Mouse (Mus musculus) ES-Bruce4 (cell line): ENCODE measurements around the gene Lrrc49. TPM values are rescaled to one million over a fixed set of nuclear protein-coding genes. Genes with fewer than 3 reads are reported as not detected.
A peak's percentile ranks its signal among the peaks of the same experiment; 100 is the strongest.

Experiments
- H3K27ac ChIP-seq: 2 replicates; pipeline ENCODE4 v1.5.1; 2012; ENCODE audit warnings: low read length, inconsistent platforms; ENCODE audit not compliant: insufficient read depth
- H3K27me3 ChIP-seq: 2 replicates; pipeline ENCODE4 v1.6.1; 2012; ENCODE audit warnings: mild to moderate bottlenecking, low read length, inconsistent platforms; ENCODE audit not compliant: control insufficient read depth, poor library complexity, insufficient read depth, severe bottlenecking
- H3K36me3 ChIP-seq: 2 replicates; pipeline ENCODE4 v1.6.1; 2012; ENCODE audit warnings: inconsistent platforms, mild to moderate bottlenecking, low read length, moderate library complexity; ENCODE audit not compliant: control insufficient read depth, poor library complexity, insufficient read depth, severe bottlenecking
- H3K4me1 ChIP-seq: one replicate; pipeline ENCODE4 v1.8.1; 2011; ENCODE audit warnings: low read length; ENCODE audit not compliant: control insufficient read depth, insufficient read depth
- H3K4me3 ChIP-seq: 2 replicates; pipeline ENCODE4 v1.5.1; 2011; ENCODE audit warnings: low read depth, mild to moderate bottlenecking, low read length
- H3K9ac ChIP-seq: 2 replicates; pipeline ENCODE4 v1.6.1; 2012; ENCODE audit warnings: low read depth, mild to moderate bottlenecking, inconsistent platforms; ENCODE audit not compliant: poor library complexity, severe bottlenecking
- H3K9me3 ChIP-seq: replicated peaks from 2 replicates; pipeline ENCODE4 v1.6.1; 2012; ENCODE audit warnings: mild to moderate bottlenecking, low read length, inconsistent platforms; ENCODE audit not compliant: control insufficient read depth, poor library complexity, insufficient read depth, severe bottlenecking
- CTCF ChIP-seq: IDR thresholded peaks from one replicate; pipeline ENCODE4 v1.8.1; 2011; ENCODE audit warnings: low read depth, low read length
- EP300 ChIP-seq: IDR thresholded peaks from 2 replicates; pipeline ENCODE4 v1.6.1; 2011; ENCODE audit warnings: low read depth, low read length; ENCODE audit not compliant: insufficient read depth
- POLR2A ChIP-seq: IDR thresholded peaks from one replicate; pipeline ENCODE4 v1.8.1; 2011; ENCODE audit warnings: low read length; ENCODE audit not compliant: insufficient read depth
- polyA plus RNA-seq: library from polyadenylated mRNA; stranded (reverse); fragments of >200 nt; gene quantifications from 2 replicates; pipeline ENCODE4 v1.2.4, GENCODE M21; 2011; ENCODE audit warnings: low read depth; ENCODE audit not compliant: missing spikeins, insufficient read depth, insufficient read length

Gene Lrrc49
- polyA plus RNA-seq, 1 experiment, result 5.7 TPM

DNA sequence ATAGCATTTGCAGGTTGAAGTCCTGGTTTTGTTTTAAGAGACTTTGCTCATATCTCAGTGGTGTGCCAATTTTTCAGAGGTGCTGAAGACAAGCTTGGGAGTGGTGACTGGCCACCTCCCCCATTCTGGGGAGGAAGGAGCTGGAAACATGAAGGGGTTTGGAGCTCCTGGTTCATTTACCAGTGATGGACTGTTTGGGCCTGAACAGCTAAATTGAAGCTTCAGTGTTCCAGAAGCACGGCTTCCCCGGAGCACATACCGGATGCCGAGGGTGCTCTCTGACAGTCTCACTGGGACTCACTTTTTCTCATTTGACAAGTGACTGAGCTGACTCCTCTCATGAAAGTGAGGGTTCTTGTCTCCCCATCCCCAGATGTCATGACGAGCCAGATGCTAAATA lies 20.6 kb upstream of the Lrrc49 start:
- no peaks in the 10 kb centered on the region for H3K4me1 ChIP-seq
- no peaks in the 10 kb centered on the region for H3K36me3 ChIP-seq
- TF ChIP-seq EP300 (no peak), CTCF (no peak), POLR2A (no peak)
- no peak overlapping the region for H3K9ac ChIP-seq
- no peak overlapping the region for H3K27ac ChIP-seq
- H3K4me3 ChIP-seq, result no peak overlapping the region
- no peaks in the 10 kb centered on the region for H3K27me3 ChIP-seq
- H3K9me3 ChIP-seq, result no peaks in the 10 kb centered on the region

DNA sequence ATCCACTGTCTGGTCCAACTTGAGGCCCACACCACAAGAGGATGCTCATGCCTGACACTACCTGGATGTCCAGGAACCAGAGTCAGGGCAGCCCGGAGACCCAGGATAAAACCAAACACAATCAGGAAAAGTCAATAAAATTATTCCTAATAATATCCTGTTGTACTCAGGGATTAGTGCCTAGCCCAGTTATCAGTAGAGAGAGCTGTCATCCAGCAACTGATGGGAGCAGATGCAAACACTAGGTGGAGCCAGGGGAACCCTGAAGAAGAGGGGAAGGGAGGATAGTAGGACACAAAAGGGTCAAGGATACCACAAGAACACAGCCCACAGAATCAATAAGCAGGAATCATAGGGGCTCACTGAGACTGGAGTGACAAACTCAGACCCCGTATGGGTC lies 19.6 kb upstream of the Lrrc49 start:
- no peak overlapping the region for H3K27ac ChIP-seq

DNA sequence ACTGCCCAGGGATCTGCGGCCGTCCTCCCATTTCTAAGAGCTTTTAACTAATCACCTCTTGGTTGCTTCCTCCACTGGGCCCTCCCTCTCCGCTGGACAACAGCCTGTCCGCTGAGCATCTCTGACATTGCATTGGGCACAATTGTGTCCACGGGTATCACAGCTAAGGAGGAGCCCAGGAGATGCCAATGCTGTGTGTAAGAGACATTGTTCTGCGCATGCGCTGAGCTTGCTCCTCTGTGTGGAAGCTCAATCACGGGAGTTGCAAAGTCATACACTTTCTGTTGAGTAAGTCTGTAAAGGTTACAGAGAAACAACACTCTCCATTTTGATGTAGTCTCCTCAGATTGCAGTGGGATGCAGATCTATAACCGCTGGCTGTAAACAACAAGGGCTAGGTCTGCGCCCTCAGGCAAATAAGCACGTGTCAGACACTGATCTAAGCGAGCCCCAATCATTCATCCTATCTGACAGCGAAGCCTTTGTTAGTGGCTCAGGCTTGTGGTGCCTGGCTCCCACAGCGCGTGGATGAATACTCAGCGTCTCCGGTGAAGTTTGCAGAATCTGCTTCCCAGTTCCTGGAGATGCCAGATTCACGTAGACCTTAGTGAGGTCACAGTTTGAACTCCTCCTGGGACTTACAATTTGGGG lies 11.7 kb upstream of the Lrrc49 start:
- Histone ChIP-seq H3K27me3 (no peaks in the 10 kb centered on the region), H3K27ac (no peak overlapping the region), H3K9me3 (no peaks in the 10 kb centered on the region), H3K4me1 (no peaks in the 10 kb centered on the region), H3K4me3 (no peak overlapping the region), H3K9ac (no peak overlapping the region), H3K36me3 (no peaks in the 10 kb centered on the region)
- TF ChIP-seq POLR2A (no peak), EP300 (no peak), CTCF (no peak)

More for the DNA sequence above, 19.6 kb upstream of the Lrrc49 start:
- H3K36me3 ChIP-seq, result no peaks in the 10 kb centered on the region
- H3K27me3 ChIP-seq, result no peaks in the 10 kb centered on the region
- no peaks in the 10 kb centered on the region for H3K4me1 ChIP-seq
- H3K4me3 ChIP-seq, result no peak overlapping the region
- TF ChIP-seq CTCF (no peak), POLR2A (no peak), EP300 (no peak)
- H3K9me3 ChIP-seq, result no peaks in the 10 kb centered on the region
- H3K9ac ChIP-seq, result no peak overlapping the region

DNA sequence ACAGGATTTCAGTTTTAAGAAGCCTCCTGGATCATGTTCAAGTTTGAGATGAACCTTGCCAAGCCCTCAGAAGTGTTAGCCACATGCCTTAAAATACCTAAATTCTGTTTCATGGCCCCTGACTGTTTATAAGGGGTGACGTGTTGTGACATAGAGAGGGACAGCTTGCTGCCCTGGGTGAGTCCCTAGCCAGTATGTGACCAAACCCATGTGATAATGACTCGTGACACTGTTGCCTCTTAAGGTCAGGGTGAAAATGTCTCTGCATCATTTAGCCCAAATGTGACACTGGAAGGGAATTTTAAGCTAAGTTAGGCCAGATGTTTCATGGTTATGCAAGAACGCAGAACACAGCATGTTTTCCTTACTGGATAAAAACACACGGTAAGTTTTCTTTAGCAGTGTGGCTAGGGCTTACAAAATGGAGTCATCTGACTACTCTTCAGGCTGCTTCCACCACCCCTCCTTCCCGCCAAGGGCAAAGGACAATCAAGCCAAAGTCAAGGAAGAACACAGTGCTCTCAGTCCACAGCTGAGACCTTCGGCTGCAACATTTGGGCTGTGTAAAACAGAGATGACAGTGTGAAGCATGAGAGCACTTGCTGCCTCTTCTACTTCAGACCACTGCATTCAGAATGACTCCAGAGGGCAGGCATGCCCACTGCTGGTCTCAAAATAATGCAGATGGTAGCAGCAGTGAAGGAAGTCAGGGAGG lies 8.5 kb upstream of the Lrrc49 start:
- no peak for TF ChIP-seq POLR2A
- TF ChIP-seq EP300, result no peak
- no peak for TF ChIP-seq CTCF
- Histone ChIP-seq H3K4me1 (no peaks in the 10 kb centered on the region), H3K27me3 (no peaks in the 10 kb centered on the region), H3K9ac (no peak overlapping the region), H3K27ac (no peak overlapping the region), H3K9me3 (no peaks in the 10 kb centered on the region), H3K36me3 (no peaks in the 10 kb centered on the region), H3K4me3 (no peak overlapping the region)

- H3K4me1 ChIP-seq, result no peaks in the 10 kb centered on the region
- no peaks in the 10 kb centered on the region for H3K27me3 ChIP-seq
- TF ChIP-seq CTCF, result peak; percentile 83
- TF ChIP-seq EP300, result no peak
- H3K36me3 ChIP-seq, result no peaks in the 10 kb centered on the region
- H3K27ac ChIP-seq, result no peak overlapping the region
- no peak overlapping the region for H3K9ac ChIP-seq
- no peak overlapping the region for H3K4me3 ChIP-seq
- no peaks in the 10 kb centered on the region for H3K9me3 ChIP-seq
These were observed 6.0 kb upstream of the Lrrc49 start for GRCm38 (mm10) chr9:60693986-60694385.

GRCm38 (mm10) chr9:60692624-60693023 lies 4.7 kb upstream of the Lrrc49 start:
- Histone ChIP-seq H3K4me1 (no peaks in the 10 kb centered on the region), H3K36me3 (no peaks in the 10 kb centered on the region), H3K4me3 (no peak overlapping the region), H3K27ac (no peak overlapping the region), H3K9ac (no peak overlapping the region), H3K9me3 (no peaks in the 10 kb centered on the region), H3K27me3 (no peaks in the 10 kb centered on the region)
- TF ChIP-seq CTCF, result no peak
- no peak for TF ChIP-seq EP300
- no peak for TF ChIP-seq POLR2A
